ENCODE assay signal across 8 mouse cellular contexts in genomic region chr7:81554369-81554768, GRCm38 (mm10). TPM values are rescaled to one million over a fixed set of nuclear protein-coding genes. Genes with fewer than 3 reads are reported as not detected.
A peak's percentile ranks its signal among the peaks of the same experiment; 100 is the strongest.
DNase-seq lines count a peak whose midpoint lies in the region; ATAC-seq and TF ChIP-seq lines count a peak whose summit lies in the region.

No protein-coding gene starts in this region.

- no peaks in the 10 kb centered on the region for H3K36me3 ChIP-seq in forebrain, postnatal 0 days (ENCODE audit: insufficient read depth)
- H3K36me3 ChIP-seq in forebrain, embryonic 13.5 days (ENCODE audit: poor library complexity, severe bottlenecking) = no peaks in the 10 kb centered on the region
- no peaks in the 10 kb centered on the region for H3K36me3 ChIP-seq in midbrain, embryonic 14.5 days (ENCODE audit: control insufficient read depth, insufficient read depth, low read length)
- no peaks in the 10 kb centered on the region for H3K36me3 ChIP-seq in midbrain, embryonic 13.5 days
- H3K36me3 ChIP-seq in neural tube, embryonic 11.5 days (ENCODE audit: control insufficient read depth, insufficient read depth, low read length) = no peaks in the 10 kb centered on the region
- H3K36me3 ChIP-seq in forebrain, embryonic 11.5 days (ENCODE audit: control insufficient read depth, insufficient read depth, low read length) = no peaks in the 10 kb centered on the region

- peak; percentile 53 for DNase-seq in forebrain, postnatal 0 days
- DNase-seq in midbrain, embryonic 14.5 days = peak; percentile 50
- DNase-seq in embryo, embryonic 9.5 days (ENCODE audit: extremely low spot score) = peak; percentile 19
- DNase-seq in neural tube, embryonic 11.5 days (ENCODE audit: low spot score) = peak; percentile 54
- DNase-seq in urinary bladder, postnatal 10 days (ENCODE audit: low spot score) = no peak
- no peak for DNase-seq in forebrain, embryonic 11.5 days (ENCODE audit: low spot score)

- WGBS in forebrain, postnatal 0 days = 84% methylated on average over 2 of the region's 2 CpGs
- WGBS in forebrain, embryonic 13.5 days = 91% methylated on average over 2 of the region's 2 CpGs
- WGBS in midbrain, embryonic 14.5 days = 83% methylated on average over 2 of the region's 2 CpGs
- 83% methylated on average over 2 of the region's 2 CpGs for WGBS in midbrain, embryonic 13.5 days
- WGBS in neural tube, embryonic 11.5 days = 76% methylated on average over 2 of the region's 2 CpGs
- 91% methylated on average over 2 of the region's 2 CpGs for WGBS in forebrain, embryonic 11.5 days

- H3K9me3 ChIP-seq in forebrain, postnatal 0 days (ENCODE audit: low read length) = no peaks in the 10 kb centered on the region
- no peaks in the 10 kb centered on the region for H3K9me3 ChIP-seq in forebrain, embryonic 13.5 days (replicated peaks)
- H3K9me3 ChIP-seq in midbrain, embryonic 14.5 days (ENCODE audit: control insufficient read depth, low read length) = no peaks in the 10 kb centered on the region
- H3K9me3 ChIP-seq in midbrain, embryonic 13.5 days = no peaks in the 10 kb centered on the region
- no peaks in the 10 kb centered on the region for H3K9me3 ChIP-seq in neural tube, embryonic 11.5 days (ENCODE audit: control insufficient read depth, low read length)
- no peaks in the 10 kb centered on the region for H3K9me3 ChIP-seq in forebrain, embryonic 11.5 days (ENCODE audit: control insufficient read depth, low read length)

- no peak overlapping the region for H3K4me2 ChIP-seq in forebrain, postnatal 0 days (ENCODE audit: low read depth)
- no peak overlapping the region for H3K4me2 ChIP-seq in forebrain, embryonic 13.5 days
- H3K4me2 ChIP-seq in midbrain, embryonic 14.5 days (ENCODE audit: low read length) = no peak overlapping the region
- H3K4me2 ChIP-seq in midbrain, embryonic 13.5 days (replicated peaks) = no peak overlapping the region
- no peak overlapping the region for H3K4me2 ChIP-seq in neural tube, embryonic 11.5 days (ENCODE audit: low read depth)
- H3K4me2 ChIP-seq in forebrain, embryonic 11.5 days (ENCODE audit: low read depth, low read length, severe bottlenecking) = no peak overlapping the region

- H3K9ac ChIP-seq in forebrain, postnatal 0 days = no peak overlapping the region
- no peak overlapping the region for H3K9ac ChIP-seq in forebrain, embryonic 13.5 days
- no peak overlapping the region for H3K9ac ChIP-seq in midbrain, embryonic 14.5 days (replicated peaks; ENCODE audit: low read length)
- H3K9ac ChIP-seq in midbrain, embryonic 13.5 days (replicated peaks) = no peak overlapping the region
- H3K9ac ChIP-seq in neural tube, embryonic 11.5 days (ENCODE audit: low read length) = no peak overlapping the region
- H3K9ac ChIP-seq in forebrain, embryonic 11.5 days (ENCODE audit: low read length) = no peak overlapping the region

- ATAC-seq in forebrain, postnatal 0 days = no peak
- ATAC-seq in forebrain, embryonic 13.5 days = no peak
- no peak for ATAC-seq in midbrain, embryonic 14.5 days (ENCODE audit: low FRiP score, low TSS enrichment)
- ATAC-seq in midbrain, embryonic 13.5 days = no peak
- ATAC-seq in neural tube, embryonic 11.5 days (ENCODE audit: insufficient read depth, low FRiP score, low TSS enrichment) = no peak
- no peak for ATAC-seq in forebrain, embryonic 11.5 days (replicated peaks; ENCODE audit: low FRiP score)

- H3K4me1 ChIP-seq in forebrain, postnatal 0 days (ENCODE audit: insufficient read depth) = no peaks in the 10 kb centered on the region
- H3K4me1 ChIP-seq in forebrain, embryonic 13.5 days = no peaks in the 10 kb centered on the region
- no peaks in the 10 kb centered on the region for H3K4me1 ChIP-seq in midbrain, embryonic 14.5 days (ENCODE audit: control insufficient read depth, insufficient read depth, low read length)
- H3K4me1 ChIP-seq in midbrain, embryonic 13.5 days (replicated peaks) = peaks cover 6% of the 10 kb centered on the region; the same call in 1 of the 2 replicates
- no peaks in the 10 kb centered on the region for H3K4me1 ChIP-seq in neural tube, embryonic 11.5 days (ENCODE audit: control insufficient read depth, insufficient read depth, low read length)
- H3K4me1 ChIP-seq in forebrain, embryonic 11.5 days (replicated peaks; ENCODE audit: control insufficient read depth, insufficient read depth, low read length) = no peaks in the 10 kb centered on the region

- no peak overlapping the region for H3K27ac ChIP-seq in forebrain, postnatal 0 days (ENCODE audit: low read depth, low read length)
- no peak overlapping the region for H3K27ac ChIP-seq in forebrain, embryonic 13.5 days
- no peak overlapping the region for H3K27ac ChIP-seq in midbrain, embryonic 14.5 days (replicated peaks; ENCODE audit: low read depth, low read length)
- no peak overlapping the region for H3K27ac ChIP-seq in midbrain, embryonic 13.5 days
- no peak overlapping the region for H3K27ac ChIP-seq in neural tube, embryonic 11.5 days (ENCODE audit: low read depth, low read length)
- H3K27ac ChIP-seq in forebrain, embryonic 11.5 days (ENCODE audit: low read depth, low read length) = no peak overlapping the region

- no peaks in the 10 kb centered on the region for H3K27me3 ChIP-seq in forebrain, postnatal 0 days (ENCODE audit: insufficient read depth, low read length)
- H3K27me3 ChIP-seq in forebrain, embryonic 13.5 days = no peaks in the 10 kb centered on the region
- H3K27me3 ChIP-seq in midbrain, embryonic 14.5 days (ENCODE audit: control insufficient read depth, insufficient read depth, low read length) = no peaks in the 10 kb centered on the region
- no peaks in the 10 kb centered on the region for H3K27me3 ChIP-seq in midbrain, embryonic 13.5 days
- H3K27me3 ChIP-seq in neural tube, embryonic 11.5 days (ENCODE audit: control insufficient read depth, insufficient read depth, low read length) = no peaks in the 10 kb centered on the region
- no peaks in the 10 kb centered on the region for H3K27me3 ChIP-seq in forebrain, embryonic 11.5 days (ENCODE audit: control insufficient read depth, insufficient read depth, low read length)

- H3K4me3 ChIP-seq in forebrain, postnatal 0 days (ENCODE audit: low read depth, low read length) = no peak overlapping the region
- no peak overlapping the region for H3K4me3 ChIP-seq in forebrain, embryonic 13.5 days
- no peak overlapping the region for H3K4me3 ChIP-seq in midbrain, embryonic 14.5 days (replicated peaks; ENCODE audit: low read depth, low read length)
- H3K4me3 ChIP-seq in midbrain, embryonic 13.5 days (replicated peaks) = no peak overlapping the region
- no peak overlapping the region for H3K4me3 ChIP-seq in neural tube, embryonic 11.5 days (ENCODE audit: low read depth, low read length)
- no peak overlapping the region for H3K4me3 ChIP-seq in forebrain, embryonic 11.5 days (ENCODE audit: low read depth, low read length)

- TF ChIP-seq CTCF in forebrain, postnatal 0 days (IDR thresholded peaks at IDR 0.05; ENCODE audit: low read depth) = peak; percentile 71

RNA-seq across cellular contexts. Expression of gene Fsd2, which starts 12.4 kb away (rescaled TPM):
- total RNA-seq in forebrain, postnatal 0 days (2014; rRNA removed) = 0.15 and 0.48 TPM in 2 replicates
- 0.16 and 0.31 TPM in 2 replicates for polyA plus RNA-seq in forebrain, postnatal 0 days (2015; fragmentation: Nextera tagmentation; extraction: Ambion mirVana)
- 0.10 TPM in 2 replicates for polyA plus RNA-seq in forebrain, embryonic 13.5 days (2015; fragmentation: Nextera tagmentation; extraction: Ambion mirVana)
- polyA plus RNA-seq in midbrain, embryonic 14.5 days (2014; fragmentation: Nextera tagmentation; extraction: Ambion mirVana) = 0.07 and 0.20 TPM in 2 replicates
- polyA plus RNA-seq in midbrain, embryonic 13.5 days (2015; fragmentation: Nextera tagmentation; extraction: Ambion mirVana) = 0.20 and 0.34 TPM in 2 replicates
- polyA plus RNA-seq in neural tube, embryonic 11.5 days (2014; fragmentation: Nextera tagmentation; extraction: Ambion mirVana) = 0.09 and 0.16 TPM in 2 replicates
- 0.15 and 0.25 TPM in 2 replicates for polyA plus RNA-seq in forebrain, embryonic 11.5 days (2014; fragmentation: Nextera tagmentation; extraction: Ambion mirVana)

RNA-seq across cellular contexts. Expression of gene Whamm, which starts 16.7 kb away (rescaled TPM):
- total RNA-seq in forebrain, postnatal 0 days (2014; rRNA removed) = 7.1 and 8.7 TPM in 2 replicates
- polyA plus RNA-seq in forebrain, postnatal 0 days (2015; fragmentation: Nextera tagmentation; extraction: Ambion mirVana) = 4.2 and 5.4 TPM in 2 replicates
- polyA plus RNA-seq in forebrain, embryonic 13.5 days (2015; fragmentation: Nextera tagmentation; extraction: Ambion mirVana) = 4.1 and 4.5 TPM in 2 replicates
- 9.9 and 10.1 TPM in 2 replicates for polyA plus RNA-seq in midbrain, embryonic 14.5 days (2014; fragmentation: Nextera tagmentation; extraction: Ambion mirVana)
- polyA plus RNA-seq in midbrain, embryonic 13.5 days (2015; fragmentation: Nextera tagmentation; extraction: Ambion mirVana) = 4.3 and 5.5 TPM in 2 replicates
- 5.4 and 5.8 TPM in 2 replicates for polyA plus RNA-seq in neural tube, embryonic 11.5 days (2014; fragmentation: Nextera tagmentation; extraction: Ambion mirVana)
- 5.3 and 7.1 TPM in 2 replicates for polyA plus RNA-seq in forebrain, embryonic 11.5 days (2014; fragmentation: Nextera tagmentation; extraction: Ambion mirVana)

RNA-seq across cellular contexts. Expression of gene BC048679, which starts 56.3 kb away (rescaled TPM):
- not detected in 2 replicates for total RNA-seq in forebrain, postnatal 0 days (2014; rRNA removed)
- polyA plus RNA-seq in forebrain, postnatal 0 days (2015; fragmentation: Nextera tagmentation; extraction: Ambion mirVana) = not detected in 2 replicates
- polyA plus RNA-seq in forebrain, embryonic 13.5 days (2015; fragmentation: Nextera tagmentation; extraction: Ambion mirVana) = not detected in 2 replicates
- polyA plus RNA-seq in midbrain, embryonic 14.5 days (2014; fragmentation: Nextera tagmentation; extraction: Ambion mirVana) = not detected in 2 replicates
- not detected in 2 replicates for polyA plus RNA-seq in midbrain, embryonic 13.5 days (2015; fragmentation: Nextera tagmentation; extraction: Ambion mirVana)
- not detected in 2 replicates for polyA plus RNA-seq in neural tube, embryonic 11.5 days (2014; fragmentation: Nextera tagmentation; extraction: Ambion mirVana)
- not detected in 2 replicates for polyA plus RNA-seq in forebrain, embryonic 11.5 days (2014; fragmentation: Nextera tagmentation; extraction: Ambion mirVana)

Comparison
In these comparisons a context has a peak if more than half of its experiments do, and no peak if none do; other contexts are left out.
1. DNase-seq: peak in forebrain, postnatal 0 days (single experiment), midbrain, embryonic 14.5 days (single experiment), embryo, embryonic 9.5 days (single experiment) and neural tube, embryonic 11.5 days (single experiment); none in urinary bladder, postnatal 10 days (single experiment) and forebrain, embryonic 11.5 days (single experiment).